Mouse (Mus musculus) hindbrain, embryonic 16.5 days (tissue): ENCODE results near the gene Gm6882. TPM values are rescaled to one million over a fixed set of nuclear protein-coding genes. Genes with fewer than 3 reads are reported as not detected.
"Not testable (repeated sequence)": the region's sequence is repeated elsewhere in the genome, so short reads cannot be mapped to it uniquely, and the experiment has no call there.

Experiments
- ATAC-seq: fragments of 200-750 bp; cut with Nextera tagmentation; 2 replicates; pipeline ENCODE4 v1.8.0; 2017; ENCODE audit warnings: moderate TSS enrichment, moderate library complexity
- H3K27ac ChIP-seq: fragments of 300-500 bp; sonication (generic); 2 replicates; pipeline ENCODE4 v1.5.1; 2014; ENCODE audit warnings: low read depth, mild to moderate bottlenecking, control low read depth, low read length, moderate library complexity
- H3K27me3 ChIP-seq: fragments of 300-500 bp; sonication (generic); replicated peaks from 2 replicates; pipeline ENCODE4 v1.6.1; 2014; ENCODE audit warnings: low read length; ENCODE audit not compliant: control insufficient read depth, insufficient read depth
- H3K36me3 ChIP-seq: fragments of 300-500 bp; sonication (generic); 2 replicates; pipeline ENCODE4 v1.6.1; 2014; ENCODE audit warnings: mild to moderate bottlenecking, low read length, moderate library complexity, mixed read lengths; ENCODE audit not compliant: control insufficient read depth, insufficient read depth
- H3K4me1 ChIP-seq: fragments of 300-500 bp; sonication (generic); 2 replicates; pipeline ENCODE4 v1.6.1; 2014; ENCODE audit warnings: low read depth, low read length; ENCODE audit not compliant: control insufficient read depth, insufficient read depth
- H3K4me2 ChIP-seq: fragments of 300-500 bp; sonication (generic); 2 replicates; pipeline ENCODE4 v1.6.1; 2014; ENCODE audit warnings: mild to moderate bottlenecking, low read length, control low read depth, moderate library complexity
- H3K4me3 ChIP-seq: fragments of 300-500 bp; sonication (generic); 2 replicates; pipeline ENCODE4 v1.5.1; 2014; ENCODE audit warnings: mild to moderate bottlenecking, low read length, control low read depth, moderate library complexity
- H3K9ac ChIP-seq: fragments of 300-500 bp; sonication (generic); 2 replicates; pipeline ENCODE4 v1.6.1; 2014; ENCODE audit warnings: low read depth, mild to moderate bottlenecking, control low read depth, low read length, moderate library complexity
- H3K9me3 ChIP-seq: fragments of 300-500 bp; sonication (generic); 2 replicates; pipeline ENCODE4 v1.6.1; 2014; ENCODE audit warnings: mild to moderate bottlenecking, low read length, moderate library complexity; ENCODE audit not compliant: control insufficient read depth
- WGBS: fragments of 180-500 bp; shearing (Covaris S2); extraction: QIAGEN DNeasy Blood & Tissue Kit; methylation state at CpG from one replicate; pipeline ENCODE4 v1.1.7; 2014; 5-methylcytosine and 5-hydroxymethylcytosine counted together
- polyA plus RNA-seq: library from polyadenylated mRNA; unstranded; fragments of >200 nt; fragmentation: Nextera tagmentation; extraction: Ambion mirVana; gene quantifications from 2 replicates; pipeline ENCODE4 v1.2.1, GENCODE M21; 2015

Gm6882 gene
- not detected in 2 replicates for polyA plus RNA-seq

- not testable (repeated sequence) for H3K4me2 ChIP-seq, H3K27ac ChIP-seq, H3K4me3 ChIP-seq, ATAC-seq, H3K27me3 ChIP-seq, H3K4me1 ChIP-seq, H3K36me3 ChIP-seq, H3K9ac ChIP-seq, H3K9me3 ChIP-seq
- 34% methylated on average over 1 of the region's 1 CpGs for WGBS
Observed at GRCm38 (mm10) chr7:21432645-21433044, at the start of gene Gm6882. Gm6882 (minus strand) TSS chr7:21432745.

Other genes starting within 250 kb of the Gm6882 start
- gene Gm5157, start 242.3 kb downstream of the Gm6882 start, polyA plus RNA-seq, result not detected in 2 replicates
- not detected in 2 replicates for gene Vmn1r124, start 172.1 kb downstream of the Gm6882 start, polyA plus RNA-seq
- not detected in 2 replicates for gene Vmn1r125, start 160.6 kb downstream of the Gm6882 start, polyA plus RNA-seq
- not detected in 2 replicates for gene Vmn1r126, start 131.3 kb downstream of the Gm6882 start, polyA plus RNA-seq
- not detected in 2 replicates for gene Vmn1r127, start 112.9 kb downstream of the Gm6882 start, polyA plus RNA-seq
- gene Vmn1r128, start 83.4 kb downstream of the Gm6882 start, polyA plus RNA-seq, result not detected in 2 replicates
- gene Vmn1r129, start 71.5 kb downstream of the Gm6882 start, polyA plus RNA-seq, result not detected in 2 replicates
- gene Vmn1r130, start 79.0 kb upstream of the Gm6882 start, polyA plus RNA-seq, result not detected in 2 replicates
- not detected in 2 replicates for gene Vmn1r131, start 113.3 kb upstream of the Gm6882 start, polyA plus RNA-seq
- gene Vmn1r132, start 181.3 kb upstream of the Gm6882 start, polyA plus RNA-seq, result not detected in 2 replicates